Mouse (Mus musculus) spleen, postnatal 10 days (tissue): Measurements from ENCODE around the gene Irgq.
"Not testable (repeated sequence)": the region's sequence is repeated elsewhere in the genome, so short reads cannot be mapped to it uniquely, and the experiment has no call there.

ENCODE experiments used
- DNase-seq, 2 experiments: peaks; one replicate each; pipeline ENCODE4 v3.0.0; 2021 to 2022; ENCODE audit warnings: low spot score in 2 of 2

The Irgq gene

DNA sequence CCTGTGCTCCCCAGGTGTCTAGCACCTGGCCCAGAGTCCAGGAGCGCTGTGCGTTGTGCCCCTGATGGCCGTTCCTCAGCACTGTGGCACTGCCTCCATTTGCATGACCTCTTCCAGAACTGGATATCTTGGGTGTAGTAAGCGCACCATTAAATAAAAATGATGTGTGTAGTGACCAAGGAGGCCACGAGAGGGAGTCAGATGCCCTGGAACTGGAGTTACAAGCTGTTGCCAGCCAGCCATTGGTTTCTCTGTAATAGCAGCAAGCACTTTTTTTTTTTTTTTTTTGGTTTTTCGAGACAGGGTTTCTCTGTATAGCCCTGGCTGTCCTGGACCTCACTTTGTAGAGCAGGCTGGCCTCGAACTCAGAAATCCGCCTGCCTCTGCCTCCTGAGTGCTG is 14.2 kb upstream of the Irgq start:
- DNase-seq: peak in 1 of 2 experiments; percentile 58

DNA sequence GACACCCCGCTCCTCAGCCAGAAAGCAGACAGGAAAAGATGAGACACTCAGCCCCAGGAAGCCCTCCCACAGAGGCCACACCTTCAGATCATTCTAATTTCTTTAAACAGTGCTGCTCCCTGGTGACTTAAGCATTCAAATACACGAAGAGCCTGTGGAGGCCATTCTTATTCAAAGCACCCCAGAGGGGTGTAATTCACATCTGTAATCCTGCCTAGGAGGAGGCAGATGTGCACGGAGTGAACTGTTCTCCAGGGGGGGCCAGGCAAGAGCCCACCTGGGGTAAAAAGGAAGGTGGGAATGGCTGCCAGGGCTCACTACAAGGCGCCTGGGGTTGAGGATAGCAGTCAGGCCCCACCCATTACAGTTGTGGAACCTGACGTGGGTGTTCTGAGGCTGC is 13.4 kb upstream of the Irgq start:
- DNase-seq: no peak

GRCm38 (mm10) chr7:24517654-24518053 is 12.8 kb upstream of the Irgq start:
- DNase-seq: no peak

- no peak for DNase-seq
Observed at GRCm38 (mm10) chr7:24519130-24519529, 11.4 kb upstream of the Irgq start.

- not testable (repeated sequence) for DNase-seq
Observed at GRCm38 (mm10) chr7:24520054-24520453, 10.4 kb upstream of the Irgq start.

- no peak for DNase-seq
Observed at GRCm38 (mm10) chr7:24522805-24523204, 7.7 kb upstream of the Irgq start.

DNA sequence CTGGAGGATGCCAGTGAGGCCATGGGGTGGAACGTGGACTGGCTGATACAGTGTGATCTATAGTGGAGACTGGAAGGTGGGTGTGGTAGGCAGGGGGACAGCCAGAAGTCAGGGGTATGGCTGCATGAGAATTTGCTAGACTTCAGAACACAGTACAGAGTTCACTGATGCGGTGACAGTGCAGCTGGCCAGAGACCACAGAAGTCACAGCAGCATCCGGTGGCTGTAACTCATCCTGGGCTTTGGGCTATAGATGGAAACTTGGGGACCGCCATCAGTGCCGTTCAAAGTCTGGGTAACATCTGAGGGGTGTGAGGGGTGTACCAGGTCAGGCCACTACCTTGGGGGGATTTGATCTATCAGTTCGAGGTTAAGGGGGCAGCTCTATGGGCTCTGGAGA is 6.8 kb upstream of the Irgq start:
- DNase-seq: no peak

GRCm38 (mm10) chr7:24524978-24525377 is 5.5 kb upstream of the Irgq start:
- DNase-seq: no peak

DNA sequence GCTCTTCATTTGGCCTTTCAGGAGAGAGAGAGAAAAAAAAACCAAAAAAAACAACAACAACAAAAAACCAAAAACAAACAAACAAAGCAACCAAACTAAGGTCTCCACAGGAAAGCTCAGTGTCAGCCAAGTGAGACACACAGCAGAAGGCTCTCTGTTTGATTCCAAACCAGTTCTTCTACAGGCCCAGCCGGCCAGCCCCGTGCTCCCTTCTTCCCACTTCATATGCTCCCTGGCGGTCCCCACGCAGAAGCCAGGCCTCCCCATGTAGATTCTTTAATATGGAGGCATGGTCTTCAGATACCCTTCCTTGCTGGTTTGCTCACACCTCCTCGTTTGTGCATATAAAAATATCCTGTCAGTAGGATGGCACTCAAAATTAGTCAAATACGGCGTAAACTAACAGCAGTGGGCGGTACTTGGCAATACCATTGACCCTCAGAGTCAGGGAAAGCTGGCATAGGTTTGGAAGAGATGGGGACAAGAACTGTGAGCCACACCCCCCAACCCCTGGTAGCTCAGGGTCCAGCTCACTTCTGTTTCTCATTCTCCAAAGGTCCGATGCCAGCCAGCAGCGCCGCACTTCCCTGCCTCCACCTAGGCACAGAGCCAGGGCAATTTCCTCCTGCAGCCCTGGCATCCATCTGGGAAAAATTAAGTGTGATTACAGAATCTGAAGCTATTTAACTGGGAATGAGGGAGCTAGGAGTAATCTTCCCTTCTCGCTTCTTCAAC is 4.6 kb upstream of the Irgq start:
- DNase-seq: no peak

DNA sequence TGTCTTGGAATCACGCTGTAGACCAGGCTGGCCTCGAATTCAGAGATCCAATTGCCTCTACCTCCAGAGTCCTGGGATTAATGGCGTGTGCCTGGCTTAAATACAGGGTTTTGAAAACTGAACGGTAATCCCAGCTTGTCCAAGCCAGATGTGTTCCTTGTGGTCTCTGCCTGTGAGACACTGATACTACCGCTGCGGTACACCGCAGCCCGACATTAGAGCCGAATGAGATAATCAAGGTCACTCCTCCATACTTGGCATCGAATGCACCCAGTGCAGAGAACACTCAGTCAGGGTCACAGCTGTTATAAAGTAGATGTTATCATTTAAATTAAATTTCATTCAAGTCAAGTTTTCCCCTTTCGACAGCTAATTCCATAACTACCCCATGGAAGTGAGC is 1.6 kb upstream of the Irgq start:
- no peak for DNase-seq

DNA sequence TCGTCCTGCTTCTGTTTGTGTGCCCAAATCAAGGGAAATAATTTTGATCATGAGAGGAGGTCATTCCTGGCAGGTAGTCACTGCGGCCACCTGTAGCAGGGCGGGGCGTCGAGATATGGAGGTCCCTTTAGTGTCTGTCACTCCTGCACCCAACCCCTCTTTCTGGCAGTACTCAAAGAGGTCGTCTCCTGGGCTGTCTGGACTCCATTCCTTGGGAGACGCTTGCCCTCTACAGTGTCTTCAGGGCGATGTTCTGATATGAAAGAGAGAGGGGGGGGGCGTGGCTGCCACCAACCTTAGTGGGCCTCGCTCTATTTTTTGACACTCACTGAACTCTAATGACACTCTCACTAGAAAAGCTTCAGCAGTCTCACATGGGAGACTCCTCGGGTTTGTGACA is 909 bp upstream of the Irgq start:
- no peak for DNase-seq

DNA sequence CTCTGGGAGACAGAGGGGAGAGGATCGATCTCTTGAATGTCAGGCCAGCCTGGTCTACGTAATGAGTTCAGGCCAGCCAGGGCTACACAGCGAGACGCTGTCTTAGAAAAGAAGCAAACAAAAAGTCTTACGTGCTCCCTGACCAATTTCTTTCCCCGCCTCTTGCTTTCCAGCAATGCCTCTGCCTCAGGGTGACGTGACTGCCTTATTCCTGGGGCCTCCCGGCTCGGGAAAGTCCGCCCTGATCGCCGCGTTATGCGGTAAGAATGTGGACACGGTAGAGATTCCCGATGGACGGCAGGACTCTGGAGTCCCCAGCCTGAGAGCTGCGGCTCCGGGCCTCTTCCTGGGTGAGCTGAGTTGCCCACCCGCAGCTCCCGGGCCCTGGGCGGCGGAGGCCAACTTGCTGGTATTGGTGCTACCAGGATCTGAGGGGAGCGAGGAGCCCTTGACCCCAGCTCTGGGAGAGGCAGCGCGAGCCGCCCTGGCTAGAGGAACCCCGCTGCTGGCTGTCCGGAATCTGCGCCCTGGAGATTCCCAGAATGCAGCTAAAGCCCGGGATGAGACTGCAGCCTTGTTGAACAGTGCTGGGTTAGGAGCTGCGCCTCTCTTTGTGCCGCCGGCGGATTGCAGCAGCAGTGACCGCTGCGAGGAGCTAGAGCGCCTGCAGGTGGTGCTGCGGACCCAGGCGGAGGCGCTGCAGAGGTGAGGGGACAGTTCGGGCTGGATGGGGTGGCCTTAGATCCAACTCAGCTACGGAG is 902 bp downstream of the Irgq start:
- DNase-seq: peak; percentile 57 to 83

GRCm38 (mm10) chr7:24533031-24533571 is 2.6 kb downstream of the Irgq start:
- no peak for DNase-seq

DNA sequence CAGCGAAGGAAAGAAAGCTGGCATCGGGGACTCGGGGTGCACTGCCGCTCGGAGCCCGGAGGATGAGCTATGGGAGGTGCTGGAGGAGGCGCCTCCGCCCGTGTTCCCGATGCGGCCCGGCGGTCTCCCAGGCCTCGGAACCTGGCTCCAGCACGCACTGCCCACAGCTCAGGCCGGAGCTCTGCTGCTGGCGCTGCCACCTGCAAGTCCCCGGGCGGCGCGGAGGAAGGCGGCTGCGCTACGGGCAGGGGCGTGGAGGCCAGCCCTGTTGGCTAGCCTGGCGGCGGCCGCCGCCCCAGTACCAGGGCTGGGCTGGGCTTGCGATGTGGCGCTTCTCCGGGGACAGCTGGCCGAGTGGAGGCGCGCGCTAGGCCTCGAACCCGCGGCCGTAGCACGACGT is 3.3 kb downstream of the Irgq start:
- DNase-seq: no peak

GRCm38 (mm10) chr7:24534301-24534700 is 3.8 kb downstream of the Irgq start:
- no peak for DNase-seq

- no peak for DNase-seq
Observed at GRCm38 (mm10) chr7:24537081-24537480, 6.6 kb downstream of the Irgq start.

GRCm38 (mm10) chr7:24537591-24537990 is 7.1 kb downstream of the Irgq start:
- DNase-seq: no peak

DNA sequence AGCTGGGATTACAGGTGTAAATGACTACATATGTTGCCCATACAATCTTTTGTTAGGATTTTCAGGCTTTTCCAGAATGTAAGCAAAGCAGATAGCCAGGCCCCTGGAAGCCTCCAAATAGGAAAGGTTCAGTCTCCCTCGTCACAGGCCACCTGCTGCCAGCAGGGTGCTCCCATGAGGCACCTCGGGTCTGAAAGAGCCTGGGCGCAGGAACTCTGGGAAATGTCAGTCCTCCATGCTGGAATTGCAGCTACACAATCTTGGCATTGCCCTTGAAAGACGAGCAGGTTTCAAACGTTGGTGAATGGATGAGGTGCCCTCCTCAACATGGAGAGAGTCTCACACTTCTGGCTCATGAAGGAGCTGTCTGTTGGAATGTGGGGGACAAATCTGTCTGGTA is 7.7 kb downstream of the Irgq start:
- DNase-seq: no peak

DNA sequence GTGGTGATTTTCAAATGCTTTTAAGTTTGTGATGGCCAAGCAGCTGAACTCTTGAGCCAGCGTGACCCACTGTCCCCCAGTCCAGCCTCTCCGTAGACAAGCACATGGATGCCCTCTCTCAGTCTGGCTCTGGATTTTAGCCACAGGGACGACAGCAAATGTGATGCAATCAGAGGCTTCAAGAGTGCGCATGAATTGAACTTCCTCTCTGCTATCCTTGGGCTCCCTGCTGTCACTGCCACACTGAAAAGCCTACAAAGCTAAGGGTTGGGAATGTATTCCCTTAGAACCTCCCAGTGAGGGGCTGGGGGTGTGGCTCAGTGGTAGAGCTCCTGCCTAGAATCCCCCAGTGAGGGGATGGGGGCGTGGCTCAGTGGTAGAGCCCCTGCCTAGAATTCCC is 8.2 kb downstream of the Irgq start:
- no peak for DNase-seq

- DNase-seq: no peak
Observed at GRCm38 (mm10) chr7:24539686-24540085, 9.2 kb downstream of the Irgq start.

DNA sequence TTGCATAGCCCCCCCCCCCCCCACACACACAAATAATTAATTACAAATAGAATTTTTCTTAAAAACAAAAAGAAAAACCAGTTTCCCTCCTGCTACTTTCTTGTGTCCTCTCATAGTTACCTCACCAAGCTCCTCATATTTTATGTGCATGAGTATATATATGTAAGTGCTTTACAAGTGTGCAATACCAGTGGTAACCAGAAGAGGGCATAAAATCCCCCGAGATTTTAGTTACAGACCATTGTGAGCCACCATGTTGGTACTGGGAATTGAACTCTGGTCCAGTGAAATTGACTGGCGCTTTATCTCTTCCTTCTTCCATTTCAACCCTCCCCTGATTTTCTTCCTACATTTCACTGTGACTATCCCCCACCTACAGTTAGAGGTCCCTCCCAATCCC is 14.0 kb downstream of the Irgq start:
- no peak for DNase-seq

DNA sequence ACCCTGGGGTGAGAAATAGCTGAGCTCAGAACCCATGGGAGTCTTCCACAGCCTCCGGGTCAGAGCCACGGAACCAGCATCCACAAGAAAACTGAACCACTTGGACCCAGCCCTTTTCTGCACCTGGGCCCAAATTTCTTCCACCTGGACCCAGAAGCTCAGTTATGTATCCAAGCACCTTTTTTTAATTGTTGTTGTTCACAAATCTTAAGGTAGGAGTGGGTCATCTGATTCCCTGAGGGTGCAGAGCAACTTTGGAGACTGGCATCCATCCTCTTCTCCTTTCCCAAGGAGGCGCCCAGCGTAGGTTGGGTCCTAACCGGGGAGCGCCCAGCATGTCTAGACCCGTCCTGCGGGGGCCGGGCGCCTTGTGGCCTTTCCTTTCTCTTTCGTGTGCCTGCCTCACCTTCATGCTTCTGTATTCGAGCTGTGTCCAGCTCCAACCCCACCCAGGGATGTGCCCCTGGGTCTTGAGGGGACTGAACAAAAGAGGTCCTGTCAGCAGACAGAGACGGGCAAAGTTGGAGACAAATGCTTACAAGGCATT is 15.7 kb downstream of the Irgq start, which contains the start of the genes Pinlyp and Xrcc1:
Gene Pinlyp (minus strand): TSS at position 51 of the 547 bp plus-strand sequence.
Gene Xrcc1 (plus strand): TSS at position 222 of the 547 bp plus-strand sequence.
- peak in 1 of 2 experiments; percentile 45 for DNase-seq
